Mouse (Mus musculus) gastrocnemius, adult 8-10 months (tissue): Measurements from ENCODE around the gene Rad21l. TPM values are rescaled to one million over a fixed set of nuclear protein-coding genes. Genes with fewer than 3 reads are reported as not detected.
"Not testable (repeated sequence)": the region's sequence is repeated elsewhere in the genome, so short reads cannot be mapped to it uniquely, and the experiment has no call there.

Source experiments
- DNase-seq, 2 experiments: peaks; one replicate each; pipeline ENCODE4 v3.0.0; 2022; ENCODE audit warnings: low spot score in 2 of 2
- total RNA-seq, 4 experiments: library from RNA; stranded (reverse); gene quantifications; 2 replicates each; pipeline ENCODE4 v1.2.4; 2022

Rad21l gene
- total RNA-seq, 4 experiments from 2014 or later, result not detected

GRCm38 (mm10) chr2:151629310-151629709 lies 39.0 kb downstream of the Rad21l start:
- no peak for DNase-seq

- no peak for DNase-seq
These were observed 40.3 kb downstream of the Rad21l start for GRCm38 (mm10) chr2:151628011-151628410.

- DNase-seq, result no peak
These were observed 42.0 kb downstream of the Rad21l start for GRCm38 (mm10) chr2:151626296-151626695.

- DNase-seq, result no peak
These were observed 44.6 kb downstream of the Rad21l start for GRCm38 (mm10) chr2:151623776-151624175.

- DNase-seq, result no peak
These were observed 51.6 kb downstream of the Rad21l start for GRCm38 (mm10) chr2:151616551-151617329.

- DNase-seq, result not testable (repeated sequence)
These were observed 52.6 kb downstream of the Rad21l start for GRCm38 (mm10) chr2:151615779-151616178.

GRCm38 (mm10) chr2:151609974-151610373 lies 58.4 kb downstream of the Rad21l start:
- DNase-seq, result no peak

- DNase-seq, result no peak
These were observed 59.9 kb downstream of the Rad21l start for GRCm38 (mm10) chr2:151608435-151608834.

- DNase-seq, result peak; percentile 45 to 65
These were observed 62.8 kb downstream of the Rad21l start for GRCm38 (mm10) chr2:151605437-151605987.

- DNase-seq, result no peak
These were observed 64.7 kb downstream of the Rad21l start for GRCm38 (mm10) chr2:151603630-151604029.

- no peak for DNase-seq
These were observed 66.2 kb downstream of the Rad21l start for GRCm38 (mm10) chr2:151602106-151602505.

GRCm38 (mm10) chr2:151598068-151598467 lies 70.3 kb downstream of the Rad21l start:
- DNase-seq, result no peak

Other genes starting within 250 kb of the Rad21l start
- not detected for gene 4921509C19Rik, start 192.4 kb downstream of the Rad21l start, total RNA-seq
- gene Nsfl1c, start 174.4 kb downstream of the Rad21l start, total RNA-seq, result 10 to 100 TPM; 72.8 to 83.3 (median 76.7) TPM
- 100 to 1,000 TPM; 185 to 209 (median 194) TPM for gene Fkbp1a, start 126.0 kb downstream of the Rad21l start, total RNA-seq
- 1 to 10 TPM in 2 of 4 experiments, under 1 TPM in 2; 0.17 to 1.1 (median 0.82) TPM for gene Sdcbp2, start 95.9 kb downstream of the Rad21l start, total RNA-seq
- gene Snph, start 35.9 kb downstream of the Rad21l start, total RNA-seq, result 10 to 100 TPM; 33.2 to 45.9 (median 39.9) TPM
- 1 to 10 TPM in 3 of 4 experiments, under 1 TPM in 1; 0.46 to 1.8 (median 1.3) TPM for gene Tmem74b, start 33.5 kb upstream of the Rad21l start, total RNA-seq
- gene Psmf1, start 75.7 kb upstream of the Rad21l start, total RNA-seq, result 10 to 100 TPM; 15.4 to 17.7 (median 16.8) TPM
- gene Rspo4, start 174.4 kb upstream of the Rad21l start, total RNA-seq, result not detected
- gene Angpt4, start 242.7 kb upstream of the Rad21l start, total RNA-seq, result under 1 TPM in 1 of 4 experiments, not detected in 3; 0.16 TPM